Mouse (Mus musculus) neural tube, embryonic 11.5 days (tissue): ENCODE measurements around the gene Opcml. TPM values are rescaled to one million over a fixed set of nuclear protein-coding genes. Genes with fewer than 3 reads are reported as not detected.

ENCODE experiments used
- ATAC-seq: fragments of 200-750 bp; cut with Nextera tagmentation; 2 replicates; pipeline ENCODE4 v1.8.0; 2017; ENCODE audit warnings: moderate number of reproducible peaks, mild to moderate bottlenecking, moderate TSS enrichment, moderate library complexity; ENCODE audit not compliant: insufficient read depth, low FRiP score, low TSS enrichment
- DNase-seq: peaks from one replicate; pipeline ENCODE4 v3.0.0-alpha.2; 2015; ENCODE audit warnings: low spot score
- H3K27ac ChIP-seq: fragments of 300-500 bp; sonication (generic); 2 replicates; pipeline ENCODE4 v1.5.1; 2014; ENCODE audit warnings: low read depth, mild to moderate bottlenecking, low read length
- H3K27me3 ChIP-seq: fragments of 300-500 bp; sonication (generic); 2 replicates; pipeline ENCODE4 v1.6.1; 2014; ENCODE audit warnings: mild to moderate bottlenecking, low read length, mixed read lengths; ENCODE audit not compliant: control insufficient read depth, insufficient read depth
- H3K36me3 ChIP-seq: fragments of 300-500 bp; sonication (generic); 2 replicates; pipeline ENCODE4 v1.6.1; 2014; ENCODE audit warnings: mild to moderate bottlenecking, low read length, moderate library complexity, mixed read lengths; ENCODE audit not compliant: control insufficient read depth, insufficient read depth
- H3K4me1 ChIP-seq: fragments of 300-500 bp; sonication (generic); 2 replicates; pipeline ENCODE4 v1.6.1; 2014; ENCODE audit warnings: low read length, mixed read lengths; ENCODE audit not compliant: control insufficient read depth, insufficient read depth
- H3K4me2 ChIP-seq: fragments of 300-500 bp; sonication (generic); 2 replicates; pipeline ENCODE4 v1.6.1; 2014; ENCODE audit warnings: low read depth, mild to moderate bottlenecking, moderate library complexity
- H3K4me3 ChIP-seq: fragments of 300-500 bp; sonication (generic); 2 replicates; pipeline ENCODE4 v1.5.1; 2014; ENCODE audit warnings: low read depth, low read length
- H3K9ac ChIP-seq: fragments of 300-500 bp; sonication (generic); 2 replicates; pipeline ENCODE4 v1.6.1; 2014; ENCODE audit warnings: mild to moderate bottlenecking, low read length
- H3K9me3 ChIP-seq: fragments of 300-500 bp; sonication (generic); 2 replicates; pipeline ENCODE4 v1.6.1; 2016; ENCODE audit warnings: low read length; ENCODE audit not compliant: control insufficient read depth
- WGBS: fragments of 180-500 bp; shearing (Covaris S2); extraction: QIAGEN DNeasy Blood & Tissue Kit; methylation state at CpG from one replicate; pipeline ENCODE4 v1.1.7; 2014; 5-methylcytosine and 5-hydroxymethylcytosine counted together
- polyA plus RNA-seq: library from polyadenylated mRNA; unstranded; fragments of >200 nt; fragmentation: Nextera tagmentation; extraction: Ambion mirVana; gene quantifications from 2 replicates; pipeline ENCODE4 v1.2.1, GENCODE M21; 2014

Gene Opcml
- polyA plus RNA-seq, 1 experiment from 2014 or later = 3.6 TPM

- ATAC-seq = no peak
- Histone ChIP-seq H3K27ac (no peak overlapping the region), H3K9me3 (no peaks in the 10 kb centered on the region), H3K4me2 (no peak overlapping the region), H3K9ac (no peak overlapping the region), H3K36me3 (no peaks in the 10 kb centered on the region), H3K4me1 (no peaks in the 10 kb centered on the region), H3K27me3 (no peaks in the 10 kb centered on the region), H3K4me3 (no peak overlapping the region)
- WGBS = 76% methylated on average over 7 of the region's 7 CpGs
- DNase-seq = no peak
These were observed 1065.3 kb downstream of the Opcml start for GRCm38 (mm10) chr9:28855826-28856225.

- Histone ChIP-seq H3K4me1 (no peaks in the 10 kb centered on the region), H3K27me3 (no peaks in the 10 kb centered on the region), H3K4me2 (no peak overlapping the region), H3K9ac (no peak overlapping the region), H3K9me3 (no peaks in the 10 kb centered on the region), H3K4me3 (no peak overlapping the region), H3K27ac (no peak overlapping the region), H3K36me3 (no peaks in the 10 kb centered on the region)
- no peak for ATAC-seq
- WGBS = 89% methylated on average over 4 of the region's 4 CpGs
- DNase-seq = no peak
These were observed 1071.4 kb downstream of the Opcml start for GRCm38 (mm10) chr9:28861983-28862382.

GRCm38 (mm10) chr9:28867256-28867655 is 1076.7 kb downstream of the Opcml start:
- 80% methylated on average over 3 of the region's 3 CpGs for WGBS
- Histone ChIP-seq H3K4me1 (no peaks in the 10 kb centered on the region), H3K27ac (no peak overlapping the region), H3K4me3 (no peak overlapping the region), H3K4me2 (no peak overlapping the region), H3K27me3 (no peaks in the 10 kb centered on the region), H3K9me3 (no peaks in the 10 kb centered on the region), H3K9ac (no peak overlapping the region), H3K36me3 (no peaks in the 10 kb centered on the region)
- ATAC-seq = no peak
- DNase-seq = no peak

GRCm38 (mm10) chr9:28870478-28870877 is 1079.9 kb downstream of the Opcml start:
- Histone ChIP-seq H3K4me3 (no peak overlapping the region), H3K4me2 (no peak overlapping the region), H3K9ac (no peak overlapping the region), H3K36me3 (no peaks in the 10 kb centered on the region), H3K27me3 (no peaks in the 10 kb centered on the region), H3K4me1 (no peaks in the 10 kb centered on the region), H3K27ac (no peak overlapping the region), H3K9me3 (no peaks in the 10 kb centered on the region)
- WGBS = 75% methylated on average over 1 of the region's 1 CpGs
- DNase-seq = no peak
- ATAC-seq = no peak

- DNase-seq = no peak
- Histone ChIP-seq H3K4me3 (no peak overlapping the region), H3K9ac (no peak overlapping the region), H3K27ac (no peak overlapping the region), H3K27me3 (no peaks in the 10 kb centered on the region), H3K4me1 (no peaks in the 10 kb centered on the region), H3K4me2 (no peak overlapping the region), H3K9me3 (no peaks in the 10 kb centered on the region), H3K36me3 (no peaks in the 10 kb centered on the region)
- ATAC-seq = no peak
- 69% methylated on average over 1 of the region's 1 CpGs for WGBS
These were observed 1092.0 kb downstream of the Opcml start for GRCm38 (mm10) chr9:28882566-28882965.

- Histone ChIP-seq H3K4me1 (no peaks in the 10 kb centered on the region), H3K4me2 (no peak overlapping the region), H3K9ac (no peak overlapping the region), H3K4me3 (no peak overlapping the region), H3K9me3 (no peaks in the 10 kb centered on the region), H3K36me3 (no peaks in the 10 kb centered on the region), H3K27ac (no peak overlapping the region), H3K27me3 (no peaks in the 10 kb centered on the region)
- no peak for DNase-seq
- WGBS = 85% methylated on average over 8 of the region's 8 CpGs
- ATAC-seq = no peak
These were observed 1101.0 kb downstream of the Opcml start for GRCm38 (mm10) chr9:28891611-28892010.

GRCm38 (mm10) chr9:28903291-28903690 is 1112.7 kb downstream of the Opcml start:
- Histone ChIP-seq H3K9me3 (no peaks in the 10 kb centered on the region), H3K9ac (no peak overlapping the region), H3K27me3 (no peaks in the 10 kb centered on the region), H3K4me3 (no peak overlapping the region), H3K36me3 (no peaks in the 10 kb centered on the region), H3K4me1 (no peaks in the 10 kb centered on the region), H3K27ac (no peak overlapping the region), H3K4me2 (no peak overlapping the region)
- DNase-seq (no peak), ATAC-seq (no peak)
- WGBS = 85% methylated on average over 1 of the region's 1 CpGs

GRCm38 (mm10) chr9:28909738-28910137 is 1119.2 kb downstream of the Opcml start:
- no peaks in the 10 kb centered on the region for H3K4me1 ChIP-seq
- H3K4me3 ChIP-seq = no peak overlapping the region
- H3K27ac ChIP-seq = no peak overlapping the region
- H3K9ac ChIP-seq = no peak overlapping the region
- DNase-seq (no peak), ATAC-seq (no peak)
- WGBS = 82% methylated on average over 4 of the region's 4 CpGs
- no peak overlapping the region for H3K4me2 ChIP-seq
- no peaks in the 10 kb centered on the region for H3K9me3 ChIP-seq
- H3K27me3 ChIP-seq = no peaks in the 10 kb centered on the region
- H3K36me3 ChIP-seq = no peaks in the 10 kb centered on the region

GRCm38 (mm10) chr9:28911571-28912185 is 1121.1 kb downstream of the Opcml start:
- H3K27ac ChIP-seq = no peak overlapping the region
- no peak overlapping the region for H3K4me2 ChIP-seq
- no peaks in the 10 kb centered on the region for H3K4me1 ChIP-seq
- H3K9me3 ChIP-seq = no peaks in the 10 kb centered on the region
- no peak overlapping the region for H3K4me3 ChIP-seq
- ATAC-seq = no peak
- WGBS = 72% methylated on average over 13 of the region's 13 CpGs
- DNase-seq = no peak
- H3K27me3 ChIP-seq = no peaks in the 10 kb centered on the region
- no peaks in the 10 kb centered on the region for H3K36me3 ChIP-seq
- no peak overlapping the region for H3K9ac ChIP-seq
